Mouse (Mus musculus): ENCODE data around the gene Ggps1. TPM values are rescaled to one million over a fixed set of nuclear protein-coding genes. Genes with fewer than 3 reads are reported as not detected.

Ggps1 gene
- 41.0 and 41.4 TPM in 2 replicates for polyA plus RNA-seq (2015; fragmentation: Nextera tagmentation; extraction: Ambion mirVana)

- H3K4me3 ChIP-seq, result peak within 1 kb of the TSS; percentile 98
- WGBS, result under 1% methylated on average over 64 of the region's 64 CpGs
- 0 out of 2 replicates have a peak, but pooled peaks cover 9% of the 10 kb centered on the region for H3K36me3 ChIP-seq
- H3K27ac ChIP-seq, result peak within 1 kb of the TSS; percentile 99
- no peaks in the 10 kb centered on the region for H3K9me3 ChIP-seq (replicated peaks)
- peak within 1 kb of the TSS; percentile 77 for H3K4me2 ChIP-seq
- H3K4me1 ChIP-seq (replicated peaks), result peaks cover 11% of the 10 kb centered on the region
- H3K9ac ChIP-seq, result peak within 1 kb of the TSS; percentile 98
- ATAC-seq (replicated peaks; ENCODE audit: insufficient number of reproducible peaks, insufficient read depth, low FRiP score, low read depth), result peak; percentile 96
- no peaks in the 10 kb centered on the region for H3K27me3 ChIP-seq
These were observed at the start of gene Ggps1, which contains the start of gene Arid4b for GRCm38 (mm10) chr13:14063013-14063941. Gene Ggps1 (minus strand): TSS chr13:14063488. Gene Arid4b (plus strand): TSS chr13:14063232.

DNA sequence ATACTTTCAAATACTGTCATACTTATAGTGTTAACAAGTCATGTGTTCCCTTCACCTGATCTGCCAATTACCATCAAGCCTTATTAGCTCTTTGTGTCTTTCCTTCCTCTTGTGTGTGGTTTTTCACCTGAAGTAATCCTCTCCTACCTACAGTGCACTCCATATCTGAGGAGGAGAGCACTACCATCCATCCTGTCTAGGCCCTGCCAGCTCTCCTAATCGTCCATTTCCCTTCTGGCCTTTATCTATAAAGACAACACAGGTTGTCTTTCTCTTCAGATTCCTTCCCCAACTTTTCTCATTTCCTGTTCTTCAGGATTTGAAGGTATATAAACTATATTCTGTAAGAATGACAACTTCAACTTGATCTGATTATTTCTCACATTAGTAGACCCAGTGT, 47.9 kb upstream of the Ggps1 start:
- H3K27ac ChIP-seq, result no peak overlapping the region
- no peaks in the 10 kb centered on the region for H3K27me3 ChIP-seq
- ATAC-seq (replicated peaks; ENCODE audit: insufficient number of reproducible peaks, insufficient read depth, low FRiP score, low read depth), result no peak
- no peaks in the 10 kb centered on the region for H3K9me3 ChIP-seq (replicated peaks)
- H3K4me2 ChIP-seq, result no peak overlapping the region
- no peak overlapping the region for H3K9ac ChIP-seq
- no peaks in the 10 kb centered on the region for H3K36me3 ChIP-seq
- H3K4me1 ChIP-seq (replicated peaks), result peaks cover 8% of the 10 kb centered on the region
- 35% methylated on average over 1 of the region's 1 CpGs for WGBS
- H3K4me3 ChIP-seq, result no peak overlapping the region

DNA sequence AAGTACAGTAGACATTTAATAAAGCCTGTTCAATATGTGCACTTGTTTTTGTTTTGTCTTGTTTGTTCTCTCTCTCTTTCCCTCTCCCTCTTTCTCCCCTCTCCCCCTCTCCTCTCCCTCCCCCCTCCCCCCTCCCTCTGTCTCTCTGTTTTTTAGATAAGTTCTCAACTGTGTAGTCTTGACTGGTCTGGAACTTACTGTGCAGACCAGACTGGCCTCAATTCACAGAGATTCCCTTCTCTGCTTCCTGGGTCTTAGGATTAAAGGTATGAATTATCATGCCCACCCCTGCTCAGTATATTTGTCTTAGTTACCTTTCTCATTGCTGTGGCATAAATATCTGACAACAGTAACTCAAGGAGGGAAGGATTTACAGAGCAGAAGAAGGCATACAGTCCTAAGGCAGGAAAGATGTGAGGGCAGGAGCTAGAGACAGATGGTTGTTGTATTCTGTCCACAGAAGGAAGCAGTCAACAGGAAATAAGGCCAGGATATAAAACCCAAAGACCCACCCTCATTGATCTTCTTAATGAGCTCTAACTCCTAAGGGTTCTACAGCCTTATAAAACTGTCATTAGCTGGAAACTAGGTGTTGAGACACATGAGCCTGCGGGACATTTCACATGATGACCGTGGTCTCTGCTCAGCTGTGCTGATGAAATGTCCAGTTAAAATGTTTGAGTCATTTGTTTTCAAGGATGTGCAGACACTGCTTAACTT, 47.0 kb upstream of the Ggps1 start:
- H3K27ac ChIP-seq, result no peak overlapping the region
- 79% methylated on average over 2 of the region's 2 CpGs for WGBS
- H3K36me3 ChIP-seq, result no peaks in the 10 kb centered on the region
- no peak overlapping the region for H3K9ac ChIP-seq
- H3K4me2 ChIP-seq, result no peak overlapping the region
- H3K4me1 ChIP-seq (replicated peaks), result peaks cover 6% of the 10 kb centered on the region
- no peak for ATAC-seq (replicated peaks; ENCODE audit: insufficient number of reproducible peaks, insufficient read depth, low FRiP score, low read depth)
- H3K4me3 ChIP-seq, result no peak overlapping the region
- no peaks in the 10 kb centered on the region for H3K9me3 ChIP-seq (replicated peaks)
- H3K27me3 ChIP-seq, result no peaks in the 10 kb centered on the region

- H3K9me3 ChIP-seq (replicated peaks), result no peaks in the 10 kb centered on the region
- no peaks in the 10 kb centered on the region for H3K36me3 ChIP-seq
- H3K4me3 ChIP-seq, result no peak overlapping the region
- no peak for ATAC-seq (replicated peaks; ENCODE audit: insufficient number of reproducible peaks, insufficient read depth, low FRiP score, low read depth)
- WGBS, result 19% methylated on average over 1 of the region's 1 CpGs
- H3K9ac ChIP-seq, result no peak overlapping the region
- peaks cover 13% of the 10 kb centered on the region for H3K4me1 ChIP-seq (replicated peaks)
- no peak overlapping the region for H3K27ac ChIP-seq
- no peaks in the 10 kb centered on the region for H3K27me3 ChIP-seq
- H3K4me2 ChIP-seq, result no peak overlapping the region
These were observed 39.7 kb upstream of the Ggps1 start for GRCm38 (mm10) chr13:14103026-14103425.

DNA sequence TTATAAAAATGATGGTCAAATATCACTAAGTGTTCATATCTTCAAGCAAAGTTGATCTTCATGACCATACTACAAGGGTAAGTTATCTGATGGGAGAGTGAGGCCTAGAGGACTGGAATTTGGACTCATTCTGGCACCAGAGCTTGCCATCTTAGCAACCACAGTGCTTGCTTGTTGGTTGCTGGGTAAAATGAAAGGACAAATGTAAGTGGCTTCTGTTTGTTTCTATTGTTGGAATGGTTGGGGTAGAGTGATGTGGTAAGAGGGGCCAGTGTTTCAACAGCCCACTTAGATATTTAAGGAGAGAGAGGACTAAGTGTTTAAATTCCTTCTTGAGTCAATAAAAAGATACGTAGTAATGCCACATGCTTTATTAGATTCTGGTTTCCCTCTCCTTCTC, 25.4 kb upstream of the Ggps1 start:
- 53% methylated on average over 1 of the region's 1 CpGs for WGBS
- Histone ChIP-seq H3K4me3 (no peak overlapping the region), H3K4me1 (replicated peaks) (peaks cover 5% of the 10 kb centered on the region; the same call in 1 of the 2 replicates), H3K4me2 (no peak overlapping the region), H3K9ac (no peak overlapping the region), H3K36me3 (no peaks in the 10 kb centered on the region), H3K27me3 (no peaks in the 10 kb centered on the region), H3K27ac (peak overlapping the region; percentile 49), H3K9me3 (replicated peaks) (no peaks in the 10 kb centered on the region)
- ATAC-seq (replicated peaks; ENCODE audit: insufficient number of reproducible peaks, insufficient read depth, low FRiP score, low read depth), result peak; percentile 58; the same call in 1 of the 2 replicates

DNA sequence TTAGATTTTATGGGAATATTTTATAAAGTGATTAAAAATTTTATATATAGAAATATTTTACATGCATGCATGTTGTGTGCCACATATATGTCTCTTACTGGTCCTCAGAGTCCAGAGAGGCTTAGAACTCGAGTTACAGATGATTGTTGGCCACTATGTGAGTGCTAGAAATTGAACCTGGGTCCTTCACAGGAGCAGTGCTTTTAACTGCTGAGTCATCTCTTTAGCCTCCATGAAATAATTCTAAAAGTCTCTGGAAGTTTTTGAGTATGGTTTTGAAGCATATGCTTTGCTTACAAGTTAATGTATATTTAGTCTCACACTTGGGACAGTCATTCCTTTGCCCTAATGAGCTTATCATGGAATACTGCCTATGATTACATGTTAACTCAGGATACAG, 12.0 kb upstream of the Ggps1 start:
- WGBS, result 76% methylated on average over 1 of the region's 1 CpGs
- H3K27me3 ChIP-seq, result no peaks in the 10 kb centered on the region
- no peak overlapping the region for H3K4me2 ChIP-seq
- no peaks in the 10 kb centered on the region for H3K36me3 ChIP-seq
- no peak overlapping the region for H3K27ac ChIP-seq
- H3K9ac ChIP-seq, result no peak overlapping the region
- H3K9me3 ChIP-seq (replicated peaks), result no peaks in the 10 kb centered on the region
- peaks cover 3% of the 10 kb centered on the region; the same call in 1 of the 2 replicates for H3K4me1 ChIP-seq (replicated peaks)
- no peak for ATAC-seq (replicated peaks; ENCODE audit: insufficient number of reproducible peaks, insufficient read depth, low FRiP score, low read depth)
- no peak overlapping the region for H3K4me3 ChIP-seq

DNA sequence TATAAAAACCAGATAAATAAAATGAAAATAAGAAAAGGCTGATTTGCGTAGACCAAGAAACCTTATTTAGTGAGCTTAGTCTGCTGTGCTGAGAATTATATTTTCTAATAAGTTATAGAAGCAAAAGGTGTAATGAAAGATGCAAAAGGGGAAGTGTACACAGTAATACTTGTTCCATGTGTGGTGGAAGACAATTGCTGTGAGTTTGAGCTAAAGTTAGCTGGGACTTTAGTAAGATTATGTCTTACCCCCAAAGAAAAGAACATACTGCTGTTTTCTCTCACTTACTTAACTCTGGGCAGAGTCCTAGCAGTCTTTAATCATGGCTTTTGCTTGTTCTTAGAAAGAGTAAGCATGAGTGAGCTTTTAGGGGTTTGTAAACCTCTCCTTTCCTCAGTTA, 11.1 kb upstream of the Ggps1 start:
- no peak for ATAC-seq (replicated peaks; ENCODE audit: insufficient number of reproducible peaks, insufficient read depth, low FRiP score, low read depth)
- no peaks in the 10 kb centered on the region for H3K9me3 ChIP-seq (replicated peaks)
- H3K4me3 ChIP-seq, result no peak overlapping the region
- H3K4me1 ChIP-seq (replicated peaks), result no peaks in the 10 kb centered on the region
- WGBS, result 93% methylated on average over 1 of the region's 1 CpGs
- no peak overlapping the region for H3K9ac ChIP-seq
- no peak overlapping the region for H3K4me2 ChIP-seq
- H3K36me3 ChIP-seq, result no peaks in the 10 kb centered on the region
- no peak overlapping the region for H3K27ac ChIP-seq
- H3K27me3 ChIP-seq, result no peaks in the 10 kb centered on the region

DNA sequence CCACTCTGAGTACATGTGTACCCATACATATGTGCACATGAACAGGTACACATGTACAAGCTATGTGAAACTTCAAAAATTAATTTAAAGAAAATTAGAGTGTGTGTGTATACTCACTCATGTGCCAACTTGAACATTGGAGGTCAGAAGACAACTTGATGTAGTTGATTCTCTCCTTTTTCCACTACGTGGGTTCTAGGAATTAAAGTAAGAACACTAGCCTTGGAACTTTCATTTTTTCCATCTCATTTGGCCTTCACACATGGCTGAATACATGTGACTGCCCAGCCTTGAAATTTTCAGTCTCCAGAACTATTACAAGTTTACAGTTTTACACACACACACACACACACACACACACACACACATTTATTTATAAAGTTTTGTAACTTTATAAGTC, 6.0 kb upstream of the Ggps1 start:
- Histone ChIP-seq H3K36me3 (no peaks in the 10 kb centered on the region), H3K9me3 (replicated peaks) (no peaks in the 10 kb centered on the region), H3K4me3 (no peak overlapping the region), H3K4me1 (replicated peaks) (peaks cover 4% of the 10 kb centered on the region), H3K9ac (no peak overlapping the region), H3K27ac (no peak overlapping the region), H3K27me3 (no peaks in the 10 kb centered on the region), H3K4me2 (no peak overlapping the region)
- no peak for ATAC-seq (replicated peaks; ENCODE audit: insufficient number of reproducible peaks, insufficient read depth, low FRiP score, low read depth)
- 85% methylated on average over 1 of the region's 1 CpGs for WGBS

DNA sequence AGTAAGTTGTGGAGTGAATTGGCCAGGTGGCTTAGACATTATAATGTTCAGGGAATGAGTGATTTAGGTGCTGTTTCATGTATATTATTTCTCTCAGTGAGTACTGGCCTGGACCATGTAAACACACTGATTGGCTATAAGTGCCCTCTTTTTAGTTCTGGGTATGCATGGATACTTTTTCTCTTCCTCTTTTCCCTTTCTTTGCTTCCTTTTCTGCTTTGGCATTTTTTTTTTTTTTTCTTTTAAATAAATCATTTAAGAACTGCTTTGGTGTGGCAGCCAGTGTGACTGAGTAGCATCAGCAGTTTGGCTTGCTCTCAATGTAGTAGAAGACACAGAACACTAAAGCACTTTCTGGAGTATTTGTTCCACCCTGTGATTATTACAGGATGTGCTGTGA, 4.7 kb upstream of the Ggps1 start:
- Histone ChIP-seq H3K4me3 (no peak overlapping the region), H3K4me2 (no peak overlapping the region), H3K9ac (no peak overlapping the region), H3K9me3 (replicated peaks) (no peaks in the 10 kb centered on the region), H3K27me3 (no peaks in the 10 kb centered on the region), H3K27ac (no peak overlapping the region), H3K36me3 (no peaks in the 10 kb centered on the region), H3K4me1 (replicated peaks) (peaks cover 4% of the 10 kb centered on the region)
- ATAC-seq (replicated peaks; ENCODE audit: insufficient number of reproducible peaks, insufficient read depth, low FRiP score, low read depth), result no peak

GRCm38 (mm10) chr13:14065701-14066100, 2.4 kb upstream of the Ggps1 start:
- Histone ChIP-seq H3K27ac (no peak overlapping the region), H3K9ac (no peak overlapping the region), H3K4me3 (no peak overlapping the region), H3K36me3 (no peaks in the 10 kb centered on the region), H3K9me3 (replicated peaks) (no peaks in the 10 kb centered on the region), H3K4me2 (no peak overlapping the region), H3K27me3 (no peaks in the 10 kb centered on the region), H3K4me1 (replicated peaks) (peaks cover 11% of the 10 kb centered on the region)
- no peak for ATAC-seq (replicated peaks; ENCODE audit: insufficient number of reproducible peaks, insufficient read depth, low FRiP score, low read depth)
- WGBS, result 70% methylated on average over 1 of the region's 1 CpGs

GRCm38 (mm10) chr13:14065028-14065380, 1.7 kb upstream of the Ggps1 start:
- Histone ChIP-seq H3K36me3 (no peaks in the 10 kb centered on the region), H3K9me3 (replicated peaks) (no peaks in the 10 kb centered on the region), H3K4me3 (peak overlapping the region; percentile 98), H3K27ac (peak overlapping the region; percentile 99), H3K27me3 (no peaks in the 10 kb centered on the region), H3K4me1 (replicated peaks) (peaks cover 11% of the 10 kb centered on the region), H3K9ac (peak overlapping the region; percentile 98), H3K4me2 (peak overlapping the region; percentile 71)
- no peak for ATAC-seq (replicated peaks; ENCODE audit: insufficient number of reproducible peaks, insufficient read depth, low FRiP score, low read depth)
- WGBS, result 18% methylated on average over 9 of the region's 9 CpGs

Data from heart, embryonic 15.5 days (tissue).